Mouse (Mus musculus) liver, adult 2 months (tissue): ENCODE data around the gene Snx1. TPM values are rescaled to one million over a fixed set of nuclear protein-coding genes. Genes with fewer than 3 reads are reported as not detected.

Source experiments
- DNase-seq: peaks from one replicate; pipeline ENCODE4 v3.0.0-alpha.2; 2011; ENCODE audit warnings: low read depth, low spot score; ENCODE audit errors: extremely low read depth
- H3K27ac ChIP-seq: fragments of 200-500 bp; replicated peaks from 2 replicates; pipeline ENCODE4 v1.5.1; 2012; ENCODE audit warnings: low read depth, mild to moderate bottlenecking, control low read depth, inconsistent platforms, low read length; ENCODE audit not compliant: insufficient read depth
- H3K27me3 ChIP-seq: fragments of 200-500 bp; 2 replicates; pipeline ENCODE4 v1.6.1; 2012; ENCODE audit warnings: mild to moderate bottlenecking, moderate library complexity, low read length, inconsistent platforms; ENCODE audit not compliant: control insufficient read depth, insufficient read depth
- H3K36me3 ChIP-seq: fragments of 200-500 bp; 2 replicates; pipeline ENCODE4 v1.6.1; 2012; ENCODE audit warnings: low read length, inconsistent platforms; ENCODE audit not compliant: control insufficient read depth, insufficient read depth
- H3K4me1 ChIP-seq: fragments of 200-500 bp; 2 replicates; pipeline ENCODE4 v1.6.1; 2011; ENCODE audit warnings: low read length; ENCODE audit not compliant: control insufficient read depth, insufficient read depth
- H3K4me3 ChIP-seq: fragments of 200-500 bp; 2 replicates; pipeline ENCODE4 v1.5.1; 2011; ENCODE audit warnings: low read depth, mild to moderate bottlenecking, control low read depth, low read length, moderate library complexity; ENCODE audit not compliant: insufficient read depth
- H3K79me2 ChIP-seq: fragments of 200-500 bp; 2 replicates; pipeline ENCODE4 v1.6.1; 2012; ENCODE audit warnings: inconsistent platforms, mild to moderate bottlenecking, low read length, moderate library complexity; ENCODE audit not compliant: control insufficient read depth, insufficient read depth
- H3K9ac ChIP-seq: fragments of 200-500 bp; 2 replicates; pipeline ENCODE4 v1.6.1; 2012; ENCODE audit warnings: low read depth, mild to moderate bottlenecking, control low read depth, inconsistent platforms, low read length
- CTCF ChIP-seq: fragments of 200-500 bp; IDR thresholded peaks from 2 replicates; pipeline ENCODE4 v1.5.1; 2011; ENCODE audit warnings: low read depth, low read length, control low read depth
- POLR2A ChIP-seq: fragments of 200-500 bp; IDR thresholded peaks from 2 replicates; pipeline ENCODE4 v1.6.1; 2011; ENCODE audit warnings: low read length, control low read depth; ENCODE audit not compliant: insufficient read depth; ENCODE audit errors: extremely low read depth
- WGBS: fragments of 180-500 bp; shearing (Covaris S2); methylation state at CpG from one replicate; pipeline ENCODE4 v1.1.7; 2018; 5-methylcytosine and 5-hydroxymethylcytosine counted together
- polyA plus RNA-seq: library from polyadenylated mRNA; depleted of rRNA; stranded (reverse); fragments of >200 nt; gene quantifications from 2 replicates; pipeline ENCODE4 v1.2.3, GENCODE M21; 2012
- total RNA-seq: library from RNA; depleted of rRNA; stranded (reverse); fragments of >200 nt; gene quantifications from 2 replicates; pipeline ENCODE4 v1.2.3, GENCODE M21; 2014

Gene Snx1
- total and polyA plus RNA-seq, 2 experiments: 11.9 to 22.1 TPM

- H3K27me3 ChIP-seq: no peaks in the 10 kb centered on the region
- H3K36me3 ChIP-seq: peaks cover 22% of the 10 kb centered on the region
- H3K79me2 ChIP-seq: no peaks in the 10 kb centered on the region
- no peak overlapping the region for H3K9ac ChIP-seq
- TF ChIP-seq CTCF: no peak
- no peak for TF ChIP-seq POLR2A
- WGBS: 79% methylated on average over 8 of the region's 8 CpGs
- no peak overlapping the region for H3K27ac ChIP-seq
- H3K4me1 ChIP-seq: peaks cover 6% of the 10 kb centered on the region
- no peak for DNase-seq
- no peak overlapping the region for H3K4me3 ChIP-seq
Observed at GRCm38 (mm10) chr9:66110611-66111379, 15.6 kb downstream of the Snx1 start.

GRCm38 (mm10) chr9:66110126-66110525 lies 16.3 kb downstream of the Snx1 start:
- Histone ChIP-seq H3K27ac (no peak overlapping the region), H3K36me3 (peaks cover 24% of the 10 kb centered on the region), H3K9ac (no peak overlapping the region), H3K4me1 (peaks cover 6% of the 10 kb centered on the region), H3K4me3 (no peak overlapping the region), H3K79me2 (no peaks in the 10 kb centered on the region), H3K27me3 (no peaks in the 10 kb centered on the region)
- DNase-seq: peak; percentile 22
- TF ChIP-seq POLR2A: no peak
- TF ChIP-seq CTCF: no peak
- 36% methylated on average over 8 of the region's 8 CpGs for WGBS

- Histone ChIP-seq H3K36me3 (peaks cover 29% of the 10 kb centered on the region), H3K79me2 (no peaks in the 10 kb centered on the region), H3K4me3 (no peak overlapping the region), H3K27me3 (no peaks in the 10 kb centered on the region), H3K4me1 (peaks cover 6% of the 10 kb centered on the region), H3K9ac (no peak overlapping the region), H3K27ac (no peak overlapping the region)
- DNase-seq: peak; percentile 32
- TF ChIP-seq CTCF: no peak
- no peak for TF ChIP-seq POLR2A
- 97% methylated on average over 1 of the region's 1 CpGs for WGBS
Observed at GRCm38 (mm10) chr9:66109574-66109973, 16.8 kb downstream of the Snx1 start.

GRCm38 (mm10) chr9:66105168-66105567 lies 21.2 kb downstream of the Snx1 start:
- Histone ChIP-seq H3K27me3 (no peaks in the 10 kb centered on the region), H3K9ac (no peak overlapping the region), H3K4me1 (peaks cover 4% of the 10 kb centered on the region; the same call in 1 of the 2 replicates), H3K79me2 (no peaks in the 10 kb centered on the region), H3K36me3 (peaks cover 47% of the 10 kb centered on the region), H3K27ac (no peak overlapping the region), H3K4me3 (no peak overlapping the region)
- no peak for DNase-seq
- 90% methylated on average over 8 of the region's 8 CpGs for WGBS
- TF ChIP-seq POLR2A (no peak), CTCF (no peak)

GRCm38 (mm10) chr9:66104601-66105000 lies 21.8 kb downstream of the Snx1 start:
- WGBS: 92% methylated on average over 4 of the region's 4 CpGs
- Histone ChIP-seq H3K4me3 (no peak overlapping the region), H3K27ac (no peak overlapping the region), H3K79me2 (no peaks in the 10 kb centered on the region), H3K36me3 (peaks cover 47% of the 10 kb centered on the region), H3K9ac (no peak overlapping the region), H3K27me3 (no peaks in the 10 kb centered on the region), H3K4me1 (no peaks in the 10 kb centered on the region)
- TF ChIP-seq POLR2A (no peak), CTCF (no peak)
- DNase-seq: no peak

GRCm38 (mm10) chr9:66102668-66103067 lies 23.7 kb downstream of the Snx1 start:
- no peak for DNase-seq
- 93% methylated on average over 6 of the region's 6 CpGs for WGBS
- Histone ChIP-seq H3K79me2 (no peaks in the 10 kb centered on the region), H3K36me3 (peaks cover 48% of the 10 kb centered on the region), H3K4me3 (no peak overlapping the region), H3K27me3 (no peaks in the 10 kb centered on the region), H3K4me1 (no peaks in the 10 kb centered on the region), H3K9ac (no peak overlapping the region), H3K27ac (no peak overlapping the region)
- TF ChIP-seq CTCF (no peak), POLR2A (no peak)
